8 mouse cellular contexts compared by ENCODE assay signal in genomic region chr1:89656643-89657321, GRCm38 (mm10).
A peak's percentile ranks its signal among the peaks of the same experiment; 100 is the strongest.
DNase-seq lines count a peak whose midpoint lies in the region; ATAC-seq and TF ChIP-seq lines count a peak whose summit lies in the region.
"Had no signal": no experiment of that assay in that cellular context is flagged by ENCODE, and none has a peak within 500 bp of the region (broad histone marks: within the 10 kb centered on the region; RNA-seq: fewer than 3 reads in every experiment).

No protein-coding gene starts in this region.

- H3K4me3 ChIP-seq in midbrain, embryonic 12.5 days = no peak overlapping the region
- H3K4me3 ChIP-seq in midbrain, embryonic 11.5 days (ENCODE audit: low read depth, low read length) = no peak overlapping the region
- H3K4me3 ChIP-seq in heart, embryonic 12.5 days = peak overlapping the region; percentile 23; the same call in 1 of the 2 replicates
- no peak overlapping the region for H3K4me3 ChIP-seq in limb, embryonic 14.5 days (replicated peaks; ENCODE audit: low read length)
- H3K4me3 ChIP-seq: liver, embryonic 15.5 days had no signal

- no peaks in the 10 kb centered on the region for H3K27me3 ChIP-seq in midbrain, embryonic 12.5 days
- no peaks in the 10 kb centered on the region for H3K27me3 ChIP-seq in midbrain, embryonic 11.5 days (ENCODE audit: control insufficient read depth, insufficient read depth, low read length)
- H3K27me3 ChIP-seq in heart, embryonic 12.5 days (replicated peaks) = no peaks in the 10 kb centered on the region
- no peaks in the 10 kb centered on the region for H3K27me3 ChIP-seq in limb, embryonic 14.5 days (ENCODE audit: control insufficient read depth, insufficient read depth, low read length)
- H3K27me3 ChIP-seq: liver, embryonic 15.5 days had no signal

- no peak for DNase-seq in midbrain, embryonic 11.5 days (ENCODE audit: low spot score, missing footprints)
- peak; percentile 58 to 66 for DNase-seq in cerebellum, adult 18-20 months
- peak; percentile 76 for DNase-seq in limb, embryonic 14.5 days (ENCODE audit: low spot score)
- peak; percentile 47 for DNase-seq in telencephalon, adult 2 months (ENCODE audit: low read depth, low spot score)
- DNase-seq in spleen, adult 18-20 months = no peak

- no peak overlapping the region for H3K4me2 ChIP-seq in midbrain, embryonic 12.5 days (replicated peaks)
- no peak overlapping the region for H3K4me2 ChIP-seq in midbrain, embryonic 11.5 days
- H3K4me2 ChIP-seq in heart, embryonic 12.5 days = peak overlapping the region; percentile 61
- H3K4me2 ChIP-seq in limb, embryonic 14.5 days (replicated peaks; ENCODE audit: low read depth, low read length, severe bottlenecking) = no peak overlapping the region
- H3K4me2 ChIP-seq: liver, embryonic 15.5 days had no signal

- H3K4me1 ChIP-seq in midbrain, embryonic 12.5 days = no peaks in the 10 kb centered on the region
- H3K4me1 ChIP-seq in midbrain, embryonic 11.5 days (ENCODE audit: control insufficient read depth, insufficient read depth, low read length) = no peaks in the 10 kb centered on the region
- peaks cover 25% of the 10 kb centered on the region for H3K4me1 ChIP-seq in heart, embryonic 12.5 days (replicated peaks)
- H3K4me1 ChIP-seq in limb, embryonic 14.5 days (ENCODE audit: control insufficient read depth, insufficient read depth, low read length) = peaks cover 10% of the 10 kb centered on the region
- H3K4me1 ChIP-seq: liver, embryonic 15.5 days had no signal

- no peak for ATAC-seq in midbrain, embryonic 12.5 days (ENCODE audit: low FRiP score, low read depth)
- ATAC-seq in midbrain, embryonic 11.5 days (ENCODE audit: low FRiP score) = no peak
- ATAC-seq in heart, embryonic 12.5 days (ENCODE audit: insufficient number of reproducible peaks, low FRiP score) = peak; percentile 73
- 0 out of 2 replicates have a peak, but pooled peaks have one; percentile 30 for ATAC-seq in limb, embryonic 14.5 days (ENCODE audit: low FRiP score, low read depth)

- no peak for TF ChIP-seq POLR2A in limb, embryonic 14.5 days (IDR thresholded peaks at IDR 0.05; ENCODE audit: borderline replicate concordance, extremely low read depth, insufficient read depth, insufficient read length)

- 0 out of 2 replicates have a peak, but pooled peaks cover 3% of the 10 kb centered on the region for H3K36me3 ChIP-seq in midbrain, embryonic 12.5 days
- no peaks in the 10 kb centered on the region for H3K36me3 ChIP-seq in midbrain, embryonic 11.5 days (ENCODE audit: control insufficient read depth, insufficient read depth, low read length)
- no peaks in the 10 kb centered on the region; the same call in 1 of the 2 replicates for H3K36me3 ChIP-seq in heart, embryonic 12.5 days
- H3K36me3 ChIP-seq in limb, embryonic 14.5 days (ENCODE audit: control insufficient read depth, insufficient read depth, low read length) = no peaks in the 10 kb centered on the region
- H3K36me3 ChIP-seq: liver, embryonic 15.5 days had no signal

- 0 out of 2 replicates have a peak overlapping the region, but pooled peaks have one; percentile 7 for H3K27ac ChIP-seq in midbrain, embryonic 12.5 days (replicated peaks)
- no peak overlapping the region; the same call in 1 of the 2 replicates for H3K27ac ChIP-seq in midbrain, embryonic 11.5 days (ENCODE audit: low read depth, low read length)
- peak overlapping the region; percentile 73 for H3K27ac ChIP-seq in heart, embryonic 12.5 days (ENCODE audit: poor library complexity, severe bottlenecking)
- no peak overlapping the region for H3K27ac ChIP-seq in limb, embryonic 14.5 days (replicated peaks; ENCODE audit: low read depth, low read length)
- H3K27ac ChIP-seq: liver, embryonic 15.5 days had no signal

- no peaks in the 10 kb centered on the region for H3K9me3 ChIP-seq in midbrain, embryonic 12.5 days
- H3K9me3 ChIP-seq in midbrain, embryonic 11.5 days (ENCODE audit: control insufficient read depth, low read length) = no peaks in the 10 kb centered on the region
- H3K9me3 ChIP-seq in heart, embryonic 12.5 days (replicated peaks) = no peaks in the 10 kb centered on the region
- H3K9me3 ChIP-seq in limb, embryonic 14.5 days (ENCODE audit: control insufficient read depth, low read length) = no peaks in the 10 kb centered on the region
- H3K9me3 ChIP-seq: liver, embryonic 15.5 days had no signal

- WGBS in midbrain, embryonic 12.5 days = 69% methylated on average over 11 of the region's 11 CpGs
- WGBS in midbrain, embryonic 11.5 days = 73% methylated on average over 11 of the region's 11 CpGs
- 15% methylated on average over 11 of the region's 11 CpGs for WGBS in heart, embryonic 12.5 days
- 27% methylated on average over 11 of the region's 11 CpGs for WGBS in limb, embryonic 14.5 days

- no peak overlapping the region for H3K9ac ChIP-seq in midbrain, embryonic 12.5 days (replicated peaks)
- no peak overlapping the region for H3K9ac ChIP-seq in midbrain, embryonic 11.5 days (ENCODE audit: low read length)
- peak overlapping the region; percentile 51; the same call in 1 of the 2 replicates for H3K9ac ChIP-seq in heart, embryonic 12.5 days
- no peak overlapping the region for H3K9ac ChIP-seq in limb, embryonic 14.5 days (ENCODE audit: low read depth, low read length, severe bottlenecking)
- H3K9ac ChIP-seq: liver, embryonic 15.5 days had no signal

Comparison
In these comparisons a context has a peak if more than half of its experiments do, and no peak if none do; other contexts are left out.
1. H3K27ac ChIP-seq: peak in midbrain, embryonic 12.5 days (single experiment) and heart, embryonic 12.5 days (single experiment); none in midbrain, embryonic 11.5 days (single experiment) and limb, embryonic 14.5 days (single experiment).
2. ATAC-seq: peak in heart, embryonic 12.5 days (single experiment) and limb, embryonic 14.5 days (single experiment); none in midbrain, embryonic 12.5 days (single experiment) and midbrain, embryonic 11.5 days (single experiment).
3. DNase-seq: peak in cerebellum, adult 18-20 months (2 of 2), limb, embryonic 14.5 days (single experiment) and telencephalon, adult 2 months (single experiment); none in midbrain, embryonic 11.5 days (single experiment) and spleen, adult 18-20 months (0 of 2).